Mouse (Mus musculus): ENCODE data around the gene Specc1. TPM values are rescaled to one million over a fixed set of nuclear protein-coding genes. Genes with fewer than 3 reads are reported as not detected.

Gene Specc1
- polyA plus RNA-seq, 1 experiment: 3.0 TPM

GRCm38 (mm10) chr11:61968875-61969274 lies 12.3 kb downstream of the Specc1 start:
- DNase-seq (ENCODE audit: low read depth): no peak

GRCm38 (mm10) chr11:61970901-61971300 lies 14.3 kb downstream of the Specc1 start:
- DNase-seq (ENCODE audit: low read depth): no peak

- DNase-seq (ENCODE audit: low read depth): no peak
Measured at GRCm38 (mm10) chr11:61971441-61972221, 15.1 kb downstream of the Specc1 start.

- DNase-seq (ENCODE audit: low read depth): no peak
Measured at GRCm38 (mm10) chr11:61974106-61974707, 17.6 kb downstream of the Specc1 start.

- DNase-seq (ENCODE audit: low read depth): no peak
Measured at GRCm38 (mm10) chr11:61975783-61976182, 19.2 kb downstream of the Specc1 start.

GRCm38 (mm10) chr11:61981285-61981684 lies 24.7 kb downstream of the Specc1 start:
- DNase-seq (ENCODE audit: low read depth): no peak

GRCm38 (mm10) chr11:61982828-61983227 lies 26.3 kb downstream of the Specc1 start:
- DNase-seq (ENCODE audit: low read depth): no peak

- DNase-seq (ENCODE audit: low read depth): no peak
Measured at GRCm38 (mm10) chr11:61986939-61987338, 30.4 kb downstream of the Specc1 start.

GRCm38 (mm10) chr11:61989647-61990046 lies 33.1 kb downstream of the Specc1 start:
- DNase-seq (ENCODE audit: low read depth): no peak

- DNase-seq (ENCODE audit: low read depth): no peak
Measured at GRCm38 (mm10) chr11:61991576-61991975, 35.0 kb downstream of the Specc1 start.

- DNase-seq (ENCODE audit: low read depth): no peak
Measured at GRCm38 (mm10) chr11:61992671-61993285, 36.2 kb downstream of the Specc1 start.

GRCm38 (mm10) chr11:61999501-61999900 lies 42.9 kb downstream of the Specc1 start:
- DNase-seq (ENCODE audit: low read depth): no peak

- no peak for DNase-seq (ENCODE audit: low read depth)
Measured at GRCm38 (mm10) chr11:62000099-62000498, 43.5 kb downstream of the Specc1 start.

- DNase-seq (ENCODE audit: low read depth): no peak
Measured at GRCm38 (mm10) chr11:62001977-62002376, 45.4 kb downstream of the Specc1 start.

- no peak for DNase-seq (ENCODE audit: low read depth)
Measured at GRCm38 (mm10) chr11:62004881-62005240, 48.3 kb downstream of the Specc1 start.

- no peak for DNase-seq (ENCODE audit: low read depth)
Measured at GRCm38 (mm10) chr11:62005241-62005910, 48.8 kb downstream of the Specc1 start.

GRCm38 (mm10) chr11:62005911-62006260 lies 49.3 kb downstream of the Specc1 start:
- no peak for DNase-seq (ENCODE audit: low read depth)

GRCm38 (mm10) chr11:62006680-62007079 lies 50.1 kb downstream of the Specc1 start:
- no peak for DNase-seq (ENCODE audit: low read depth)

- DNase-seq (ENCODE audit: low read depth): no peak
Measured at GRCm38 (mm10) chr11:62007984-62008383, 51.4 kb downstream of the Specc1 start.

- no peak for DNase-seq (ENCODE audit: low read depth)
Measured at GRCm38 (mm10) chr11:62010625-62011231, 54.2 kb downstream of the Specc1 start.

GRCm38 (mm10) chr11:62012039-62012438 lies 55.5 kb downstream of the Specc1 start:
- no peak for DNase-seq (ENCODE audit: low read depth)

GRCm38 (mm10) chr11:62013449-62013848 lies 56.9 kb downstream of the Specc1 start:
- no peak for DNase-seq (ENCODE audit: low read depth)
